Mouse (Mus musculus) heart, adult 2 months (tissue): Measurements from ENCODE around the gene 8030474K03Rik.

Experiments
- CTCF ChIP-seq: fragments of 200-600 bp; IDR thresholded peaks from 2 replicates; pipeline ENCODE4 v1.8.1; 2022; ENCODE audit warnings: antibody characterized with exemption, mild to moderate bottlenecking, moderate library complexity
- EP300 ChIP-seq: fragments of 200-500 bp; IDR thresholded peaks from 2 replicates; pipeline ENCODE4 v1.6.1; 2011; ENCODE audit warnings: low read depth, low read length, control low read depth; ENCODE audit not compliant: insufficient read depth
- POLR2A ChIP-seq: fragments of 200-500 bp; IDR thresholded peaks from 2 replicates; pipeline ENCODE4 v1.6.1; 2011; ENCODE audit warnings: mild to moderate bottlenecking, low read depth, low read length, control low read depth; ENCODE audit not compliant: insufficient read depth

DNA sequence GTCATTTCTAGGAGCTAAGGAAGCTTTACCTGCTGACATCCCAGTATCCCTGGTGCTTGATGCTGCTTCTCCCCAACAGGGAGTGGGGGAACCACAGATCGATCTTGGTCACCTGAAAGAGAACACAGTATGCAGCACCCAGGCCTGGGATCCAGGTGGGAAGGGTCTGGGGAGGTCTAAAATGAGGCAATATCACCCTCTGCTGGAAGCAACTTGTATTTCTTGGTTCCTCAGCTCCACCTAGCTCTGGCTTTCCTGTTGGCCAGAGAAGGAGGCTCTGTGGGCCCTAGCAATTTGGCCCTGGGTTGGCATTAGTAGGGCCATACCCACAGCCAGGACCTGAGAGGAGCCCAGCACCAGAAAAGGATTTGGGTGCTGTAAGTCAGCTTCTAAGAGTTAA is 24.7 kb downstream of the 8030474K03Rik start:
- no peak for TF ChIP-seq EP300
- TF ChIP-seq POLR2A, result no peak
- TF ChIP-seq CTCF, result peak; percentile 46
